In genomic region chr14:121165408-121166037, GRCm38 (mm10) we compare ENCODE assay signal across 10 mouse cellular contexts.
A peak's percentile ranks its signal among the peaks of the same experiment; 100 is the strongest.
DNase-seq lines count a peak whose midpoint lies in the region; ATAC-seq lines count a peak whose summit lies in the region.
"Had no signal": no experiment of that assay in that cellular context is flagged by ENCODE, and none has a peak within 500 bp of the region (broad histone marks: within the 10 kb centered on the region; RNA-seq: fewer than 3 reads in every experiment).

No protein-coding gene starts in this region.

- H3K27me3 ChIP-seq in intestine, embryonic 16.5 days (replicated peaks; ENCODE audit: control insufficient read depth, insufficient read depth, low read length), result no peaks in the 10 kb centered on the region
- no peaks in the 10 kb centered on the region for H3K27me3 ChIP-seq in intestine, embryonic 15.5 days (replicated peaks)
- H3K27me3 ChIP-seq: Patski had no signal

- peak overlapping the region; percentile 34; the same call in 1 of the 2 replicates for H3K27ac ChIP-seq in intestine, embryonic 16.5 days (ENCODE audit: low read length)
- no peak overlapping the region for H3K27ac ChIP-seq in intestine, embryonic 15.5 days

- 67% methylated on average over 6 of the region's 6 CpGs for WGBS in intestine, embryonic 16.5 days
- 69% methylated on average over 6 of the region's 6 CpGs for WGBS in intestine, embryonic 15.5 days

- peak; percentile 52 for ATAC-seq in cerebellum, adult (ENCODE audit: insufficient number of reproducible peaks, low FRiP score, low TSS enrichment)
- no peak for ATAC-seq in intestine, embryonic 16.5 days
- ATAC-seq in intestine, embryonic 15.5 days, result no peak
- ATAC-seq: Patski had no signal

- no peaks in the 10 kb centered on the region for H3K4me1 ChIP-seq in intestine, embryonic 16.5 days (ENCODE audit: control insufficient read depth, insufficient read depth, low read length)
- H3K4me1 ChIP-seq in intestine, embryonic 15.5 days (replicated peaks), result no peaks in the 10 kb centered on the region

- DNase-seq in cerebellum, postnatal 4 days (ENCODE audit: low spot score in 2 of 2), result no peak
- DNase-seq in right cerebral cortex, adult 2 months (ENCODE audit: low spot score in 2 of 2), result peak; percentile 37 to 59
- no peak for DNase-seq in right cerebral cortex, postnatal 14 days
- peak; percentile 81 for DNase-seq in skeletal muscle tissue, adult 2 months (ENCODE audit: low read depth, low spot score)
- DNase-seq in neural tube, embryonic 10.5 days (ENCODE audit: extremely low spot score, low spot score), result no peak
- DNase-seq: liver had no signal

- no peak overlapping the region for H3K9ac ChIP-seq in intestine, embryonic 16.5 days (ENCODE audit: low read depth, low read length)
- no peak overlapping the region for H3K9ac ChIP-seq in intestine, embryonic 15.5 days

- H3K4me3 ChIP-seq in intestine, embryonic 16.5 days (ENCODE audit: low read length), result no peak overlapping the region
- H3K4me3 ChIP-seq in intestine, embryonic 15.5 days (replicated peaks), result no peak overlapping the region

- no peaks in the 10 kb centered on the region for H3K9me3 ChIP-seq in intestine, embryonic 16.5 days (ENCODE audit: control insufficient read depth, low read length)
- no peaks in the 10 kb centered on the region for H3K9me3 ChIP-seq in intestine, embryonic 15.5 days

- H3K36me3 ChIP-seq in intestine, embryonic 16.5 days (ENCODE audit: control insufficient read depth, insufficient read depth, low read length), result no peaks in the 10 kb centered on the region
- H3K36me3 ChIP-seq in intestine, embryonic 15.5 days, result no peaks in the 10 kb centered on the region

- H3K4me2 ChIP-seq in intestine, embryonic 16.5 days (ENCODE audit: low read depth, low read length), result no peak overlapping the region
- H3K4me2 ChIP-seq in intestine, embryonic 15.5 days (replicated peaks), result no peak overlapping the region

Comparison
In these comparisons a context has a peak if more than half of its experiments do, and no peak if none do; other contexts are left out.
1. DNase-seq: peak in right cerebral cortex, adult 2 months (2 of 2) and skeletal muscle tissue, adult 2 months (single experiment); none in cerebellum, postnatal 4 days (0 of 2), right cerebral cortex, postnatal 14 days (single experiment) and neural tube, embryonic 10.5 days (single experiment).